Mouse (Mus musculus): Measurements from ENCODE around the gene Rmdn2. TPM values are rescaled to one million over a fixed set of nuclear protein-coding genes. Genes with fewer than 3 reads are reported as not detected.

The Rmdn2 gene
- polyA plus RNA-seq, 1 experiment from 2014 or later = 13.3 TPM

GRCm38 (mm10) chr17:79663393-79664105 lies 51.9 kb downstream of the Rmdn2 start:
- H3K27me3 ChIP-seq (ENCODE audit: insufficient read depth, low read length) = no peaks in the 10 kb centered on the region
- H3K4me1 ChIP-seq (ENCODE audit: insufficient read depth) = no peaks in the 10 kb centered on the region
- H3K9me3 ChIP-seq (ENCODE audit: low read depth, low read length) = no peaks in the 10 kb centered on the region
- no peak overlapping the region for H3K4me3 ChIP-seq (ENCODE audit: low read depth, low read length)
- H3K4me2 ChIP-seq = no peak overlapping the region
- WGBS = 13% methylated on average over 3 of the region's 3 CpGs
- no peak for ATAC-seq (ENCODE audit: insufficient read depth)
- peak; percentile 91 for DNase-seq
- no peaks in the 10 kb centered on the region for H3K36me3 ChIP-seq (ENCODE audit: insufficient read depth)
- no peak overlapping the region for H3K9ac ChIP-seq
- TF ChIP-seq CTCF (IDR thresholded peaks at IDR 0.05; ENCODE audit: low read depth) = peak; percentile 80
- no peak overlapping the region for H3K27ac ChIP-seq (ENCODE audit: low read depth)

- H3K36me3 ChIP-seq (ENCODE audit: insufficient read depth) = no peaks in the 10 kb centered on the region
- no peak overlapping the region for H3K27ac ChIP-seq (ENCODE audit: low read depth)
- H3K9ac ChIP-seq = no peak overlapping the region
- no peak overlapping the region for H3K4me3 ChIP-seq (ENCODE audit: low read depth, low read length)
- no peak for TF ChIP-seq CTCF (IDR thresholded peaks at IDR 0.05; ENCODE audit: low read depth)
- DNase-seq = no peak
- no peak for ATAC-seq (ENCODE audit: insufficient read depth)
- H3K27me3 ChIP-seq (ENCODE audit: insufficient read depth, low read length) = no peaks in the 10 kb centered on the region
- H3K4me1 ChIP-seq (ENCODE audit: insufficient read depth) = no peaks in the 10 kb centered on the region
- H3K4me2 ChIP-seq = no peak overlapping the region
- WGBS = 80% methylated on average over 2 of the region's 2 CpGs
- H3K9me3 ChIP-seq (ENCODE audit: low read depth, low read length) = no peaks in the 10 kb centered on the region
Measured at GRCm38 (mm10) chr17:79664106-79664417, 52.4 kb downstream of the Rmdn2 start.

GRCm38 (mm10) chr17:79670837-79671236 lies 59.2 kb downstream of the Rmdn2 start:
- Histone ChIP-seq H3K4me1 (ENCODE audit: insufficient read depth) (no peaks in the 10 kb centered on the region), H3K9me3 (ENCODE audit: low read depth, low read length) (no peaks in the 10 kb centered on the region), H3K9ac (no peak overlapping the region), H3K27ac (ENCODE audit: low read depth) (no peak overlapping the region), H3K4me3 (ENCODE audit: low read depth, low read length) (no peak overlapping the region), H3K36me3 (ENCODE audit: insufficient read depth) (no peaks in the 10 kb centered on the region), H3K27me3 (ENCODE audit: insufficient read depth, low read length) (no peaks in the 10 kb centered on the region), H3K4me2 (no peak overlapping the region)
- TF ChIP-seq CTCF (IDR thresholded peaks at IDR 0.05; ENCODE audit: low read depth) = no peak
- ATAC-seq (ENCODE audit: insufficient read depth) = no peak
- WGBS = 63% methylated on average over 2 of the region's 2 CpGs
- no peak for DNase-seq

- no peaks in the 10 kb centered on the region for H3K27me3 ChIP-seq (ENCODE audit: insufficient read depth, low read length)
- no peak for TF ChIP-seq CTCF (IDR thresholded peaks at IDR 0.05; ENCODE audit: low read depth)
- DNase-seq = peak; percentile 29
- H3K9me3 ChIP-seq (ENCODE audit: low read depth, low read length) = no peaks in the 10 kb centered on the region
- no peak overlapping the region for H3K4me2 ChIP-seq
- no peak for ATAC-seq (ENCODE audit: insufficient read depth)
- no peak overlapping the region for H3K4me3 ChIP-seq (ENCODE audit: low read depth, low read length)
- H3K9ac ChIP-seq = no peak overlapping the region
- no peak overlapping the region for H3K27ac ChIP-seq (ENCODE audit: low read depth)
- H3K4me1 ChIP-seq (ENCODE audit: insufficient read depth) = no peaks in the 10 kb centered on the region
- no peaks in the 10 kb centered on the region for H3K36me3 ChIP-seq (ENCODE audit: insufficient read depth)
- 70% methylated on average over 4 of the region's 4 CpGs for WGBS
Measured at GRCm38 (mm10) chr17:79695106-79695505, 83.4 kb downstream of the Rmdn2 start.

GRCm38 (mm10) chr17:79695541-79695940 lies 83.9 kb downstream of the Rmdn2 start:
- no peaks in the 10 kb centered on the region for H3K9me3 ChIP-seq (ENCODE audit: low read depth, low read length)
- H3K27me3 ChIP-seq (ENCODE audit: insufficient read depth, low read length) = no peaks in the 10 kb centered on the region
- ATAC-seq (ENCODE audit: insufficient read depth) (no peak), DNase-seq (no peak)
- no peak overlapping the region for H3K9ac ChIP-seq
- no peak overlapping the region for H3K4me3 ChIP-seq (ENCODE audit: low read depth, low read length)
- WGBS = 81% methylated on average over 6 of the region's 6 CpGs
- H3K4me2 ChIP-seq = no peak overlapping the region
- H3K36me3 ChIP-seq (ENCODE audit: insufficient read depth) = no peaks in the 10 kb centered on the region
- H3K27ac ChIP-seq (ENCODE audit: low read depth) = no peak overlapping the region
- H3K4me1 ChIP-seq (ENCODE audit: insufficient read depth) = no peaks in the 10 kb centered on the region
- TF ChIP-seq CTCF (IDR thresholded peaks at IDR 0.05; ENCODE audit: low read depth) = no peak

GRCm38 (mm10) chr17:79699197-79699596 lies 87.5 kb downstream of the Rmdn2 start:
- H3K4me1 ChIP-seq (ENCODE audit: insufficient read depth) = no peaks in the 10 kb centered on the region
- H3K27ac ChIP-seq (ENCODE audit: low read depth) = no peak overlapping the region
- ATAC-seq (ENCODE audit: insufficient read depth) (peak; percentile 60; the same call in 1 of the 2 replicates), DNase-seq (peak; percentile 74)
- no peak overlapping the region for H3K4me2 ChIP-seq
- H3K27me3 ChIP-seq (ENCODE audit: insufficient read depth, low read length) = no peaks in the 10 kb centered on the region
- H3K9ac ChIP-seq = no peak overlapping the region
- H3K36me3 ChIP-seq (ENCODE audit: insufficient read depth) = no peaks in the 10 kb centered on the region
- H3K9me3 ChIP-seq (ENCODE audit: low read depth, low read length) = no peaks in the 10 kb centered on the region
- no peak overlapping the region for H3K4me3 ChIP-seq (ENCODE audit: low read depth, low read length)
- 31% methylated on average over 1 of the region's 1 CpGs for WGBS
- TF ChIP-seq CTCF (IDR thresholded peaks at IDR 0.05; ENCODE audit: low read depth) = peak; percentile 67

GRCm38 (mm10) chr17:79700871-79701270 lies 89.2 kb downstream of the Rmdn2 start:
- Histone ChIP-seq H3K4me2 (no peak overlapping the region), H3K36me3 (ENCODE audit: insufficient read depth) (no peaks in the 10 kb centered on the region), H3K4me3 (ENCODE audit: low read depth, low read length) (no peak overlapping the region), H3K9ac (no peak overlapping the region), H3K27ac (ENCODE audit: low read depth) (no peak overlapping the region), H3K4me1 (ENCODE audit: insufficient read depth) (no peaks in the 10 kb centered on the region), H3K9me3 (ENCODE audit: low read depth, low read length) (no peaks in the 10 kb centered on the region), H3K27me3 (ENCODE audit: insufficient read depth, low read length) (no peaks in the 10 kb centered on the region)
- DNase-seq = no peak
- 63% methylated on average over 5 of the region's 5 CpGs for WGBS
- ATAC-seq (ENCODE audit: insufficient read depth) = no peak
- TF ChIP-seq CTCF (IDR thresholded peaks at IDR 0.05; ENCODE audit: low read depth) = no peak
